Mouse (Mus musculus) c-Kit-negative CD71-positive TER-119-positive erythroid progenitor cells, embryonic 14.5 days (primary cell): ENCODE results near the gene Col1a1.

Experiments used
- DNase-seq: peaks from one replicate; pipeline ENCODE4 v3.0.0-alpha.2; 2013; ENCODE audit warnings: low read depth, low spot score

Col1a1 gene

DNA sequence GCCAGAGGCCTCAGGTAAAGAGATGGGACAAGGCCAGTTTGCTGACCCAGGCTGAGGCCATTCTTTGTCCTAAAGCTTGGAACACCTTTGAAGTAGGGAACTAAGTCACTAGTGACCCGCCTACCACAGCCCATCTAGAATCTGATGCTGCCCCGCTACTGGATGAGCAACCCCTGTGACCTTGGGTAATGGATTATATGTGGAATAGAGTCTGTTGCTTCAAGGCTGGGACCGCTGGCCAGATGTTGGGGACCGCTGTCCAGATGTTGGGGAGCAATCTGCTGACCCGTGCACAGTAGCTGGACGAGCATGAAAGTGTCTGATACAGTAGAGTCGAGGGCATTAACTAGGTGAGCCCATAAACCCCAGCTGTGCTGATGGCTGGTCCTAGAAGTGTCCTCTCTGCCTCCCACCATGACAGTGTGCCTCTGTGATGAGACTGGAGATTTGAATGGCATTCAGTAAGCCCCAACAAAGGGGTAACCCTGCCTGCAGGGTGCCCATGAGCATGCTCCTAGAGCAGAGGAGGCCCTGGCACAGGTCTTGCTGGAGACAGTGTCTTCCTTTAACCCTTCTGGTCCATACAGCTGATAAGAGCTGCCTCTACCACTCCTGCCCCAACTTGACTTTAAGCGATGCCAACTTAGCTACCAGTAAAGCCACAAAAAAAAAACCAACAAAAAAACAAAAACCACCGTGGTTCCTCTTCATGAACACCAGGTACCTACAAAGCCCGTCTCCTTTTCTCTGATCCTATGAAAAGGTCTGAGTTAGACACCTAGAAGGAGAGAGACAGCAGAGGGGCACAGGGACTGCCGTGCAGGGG, 59.1 kb downstream of the Col1a1 start:
- no peak for DNase-seq

GRCm38 (mm10) chr11:94996101-94996500, 60.1 kb downstream of the Col1a1 start:
- no peak for DNase-seq

- no peak for DNase-seq
Observed at GRCm38 (mm10) chr11:94996984-94997383, 61.0 kb downstream of the Col1a1 start.

DNA sequence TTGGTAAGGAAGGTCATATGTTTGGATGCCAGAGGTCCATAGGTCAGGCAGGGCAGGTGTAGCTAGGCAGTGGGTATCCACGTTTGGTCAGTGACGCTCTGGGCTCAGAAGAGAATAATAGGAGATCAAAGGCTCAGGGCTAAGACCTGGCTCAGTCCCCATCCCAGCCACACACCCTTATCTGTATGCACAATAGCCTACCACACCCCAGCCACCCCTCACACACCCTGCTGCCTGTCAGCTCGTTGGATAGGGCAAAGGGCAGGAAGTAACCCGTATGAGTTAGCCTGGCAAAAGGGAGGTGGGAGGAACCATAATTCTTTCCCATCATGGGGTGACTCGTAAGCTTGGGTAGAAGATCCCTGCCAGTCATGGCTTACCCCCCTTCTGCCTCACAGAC, 61.6 kb downstream of the Col1a1 start:
- no peak for DNase-seq

GRCm38 (mm10) chr11:94998041-94998531, 62.1 kb downstream of the Col1a1 start:
- no peak for DNase-seq

DNA sequence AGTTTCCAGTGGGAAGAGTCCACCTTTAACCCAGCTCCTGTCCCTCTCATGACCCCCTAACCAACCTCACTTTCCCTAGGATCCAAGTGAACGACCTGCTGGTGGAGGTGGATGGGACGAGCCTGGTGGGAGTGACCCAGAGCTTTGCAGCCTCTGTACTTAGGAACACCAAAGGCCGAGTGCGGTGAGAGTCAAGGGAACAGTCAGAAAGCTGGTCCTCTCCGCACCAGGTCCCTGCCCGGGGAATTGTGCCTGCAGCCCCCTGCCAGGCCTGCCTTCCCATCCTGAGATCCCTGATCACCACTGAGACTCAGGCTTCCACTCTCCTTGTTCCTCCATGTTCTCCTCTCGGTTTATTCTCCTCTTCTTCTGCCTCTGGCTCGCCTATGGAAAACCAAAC, 64.1 kb downstream of the Col1a1 start:
- DNase-seq, result no peak

DNA sequence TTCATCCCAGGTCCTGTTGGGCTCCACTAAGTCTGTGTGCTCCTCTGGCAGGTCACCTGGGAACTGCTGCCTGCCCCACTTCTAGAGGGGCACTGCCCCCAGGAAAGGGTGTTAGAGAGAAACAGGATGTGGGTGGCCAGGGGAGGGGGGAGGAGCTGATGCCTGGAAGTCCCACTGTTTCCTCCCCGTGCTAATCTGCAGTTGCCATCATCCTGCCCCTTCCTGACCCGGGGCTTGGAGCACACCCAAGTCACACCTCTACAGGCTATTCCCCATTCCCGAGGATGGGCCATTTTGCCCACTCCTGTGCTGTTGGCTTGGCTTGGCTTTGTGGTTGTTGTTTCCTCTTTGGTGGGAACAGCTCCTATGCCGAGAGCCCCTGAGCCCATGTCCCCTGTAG, 64.5 kb downstream of the Col1a1 start:
- no peak for DNase-seq

DNA sequence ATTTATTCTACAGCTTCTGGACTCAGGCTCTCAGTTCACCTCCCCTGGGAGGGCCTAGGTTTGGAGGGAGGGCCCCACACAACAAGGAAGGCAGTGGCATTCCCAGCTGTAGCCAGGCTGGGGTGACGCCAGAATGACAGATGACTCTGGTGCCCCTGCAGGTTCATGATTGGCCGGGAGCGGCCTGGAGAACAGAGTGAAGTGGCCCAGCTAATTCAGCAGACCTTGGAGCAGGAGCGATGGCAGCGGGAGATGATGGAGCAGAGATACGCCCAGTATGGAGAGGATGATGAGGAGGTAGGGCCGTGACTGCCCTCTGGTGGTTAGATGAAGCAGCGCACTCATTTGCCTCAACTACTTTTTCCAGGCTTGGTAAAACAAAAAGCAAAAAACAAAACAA, 65.0 kb downstream of the Col1a1 start:
- DNase-seq, result peak; percentile 79

DNA sequence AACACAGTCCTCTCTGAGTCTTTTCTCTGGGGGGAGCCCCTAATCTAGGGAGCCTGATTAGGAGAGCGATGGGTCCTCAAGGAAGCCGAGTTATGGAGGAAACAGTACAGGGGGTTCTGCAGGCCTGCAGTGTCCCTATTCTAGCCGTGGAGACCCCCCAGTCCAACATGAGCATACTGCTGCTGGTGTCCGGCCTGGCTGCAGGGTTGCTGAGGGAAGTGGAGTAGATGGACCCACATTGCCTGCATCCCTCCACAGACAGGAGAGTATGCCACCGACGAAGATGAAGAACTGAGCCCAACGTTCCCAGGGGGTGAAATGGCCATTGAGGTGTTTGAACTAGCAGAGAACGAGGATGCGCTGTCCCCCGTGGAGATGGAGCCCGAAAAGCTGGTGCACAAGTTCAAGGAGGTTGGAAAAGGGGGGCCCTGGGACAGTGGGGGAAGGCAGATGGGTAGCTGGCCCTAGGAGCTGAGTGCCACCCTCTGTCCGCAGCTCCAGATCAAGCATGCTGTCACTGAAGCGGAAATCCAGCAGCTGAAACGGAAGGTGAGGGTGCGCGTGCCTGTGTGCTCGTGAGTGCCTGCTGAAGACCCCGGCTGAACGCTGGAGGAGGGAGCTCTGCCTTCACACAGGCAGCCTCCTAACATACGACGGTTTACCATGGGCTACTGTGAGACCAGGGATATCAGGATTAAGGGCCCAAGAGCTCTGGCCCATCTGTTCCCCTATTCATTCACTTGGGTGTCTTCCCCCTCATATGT, 65.7 kb downstream of the Col1a1 start:
- no peak for DNase-seq
